Mouse (Mus musculus) ES-E14 (cell line): ENCODE measurements around the gene Cyp2f2.

Experiments used
- ZC3H11A ChIP-seq: IDR thresholded peaks from 2 replicates; pipeline ENCODE4 v1.6.1; 2012; ENCODE audit warnings: low read depth, mild to moderate bottlenecking, inconsistent platforms, low read length, borderline replicate concordance
- ZNF384 ChIP-seq: IDR thresholded peaks from 2 replicates; pipeline ENCODE4 v1.6.1; 2012; ENCODE audit warnings: low read depth, low read length, inconsistent platforms

GRCm38 (mm10) chr7:27162780-27163449, 43.2 kb downstream of the Cyp2f2 start:
- TF ChIP-seq ZNF384 (no peak), ZC3H11A (no peak)
